Mouse (Mus musculus) midbrain, embryonic 14.5 days (tissue): ENCODE results near the gene Aff2. TPM values are rescaled to one million over a fixed set of nuclear protein-coding genes. Genes with fewer than 3 reads are reported as not detected.
A peak's percentile ranks its signal among the peaks of the same experiment; 100 is the strongest.

Experiments
- ATAC-seq: fragments of 200-750 bp; cut with Nextera tagmentation; 2 replicates; pipeline ENCODE4 v1.8.0; 2017; ENCODE audit warnings: moderate number of reproducible peaks, moderate library complexity; ENCODE audit not compliant: low FRiP score, low TSS enrichment
- DNase-seq: peaks from one replicate; pipeline ENCODE4 v3.0.0-alpha.2; 2015
- H3K27ac ChIP-seq: fragments of 300-500 bp; sonication (generic); replicated peaks from 2 replicates; pipeline ENCODE4 v1.5.1; 2014; ENCODE audit warnings: mild to moderate bottlenecking, low read depth, low read length, moderate library complexity
- H3K27me3 ChIP-seq: fragments of 300-500 bp; sonication (generic); 2 replicates; pipeline ENCODE4 v1.6.1; 2014; ENCODE audit warnings: low read length, control low read depth, mixed read lengths; ENCODE audit not compliant: control insufficient read depth, insufficient read depth
- H3K36me3 ChIP-seq: fragments of 300-500 bp; sonication (generic); 2 replicates; pipeline ENCODE4 v1.6.1; 2014; ENCODE audit warnings: low read length, control low read depth; ENCODE audit not compliant: control insufficient read depth, insufficient read depth
- H3K4me1 ChIP-seq: fragments of 300-500 bp; sonication (generic); 2 replicates; pipeline ENCODE4 v1.6.1; 2014; ENCODE audit warnings: mild to moderate bottlenecking, antibody characterized with exemption, low read length, control low read depth; ENCODE audit not compliant: control insufficient read depth, insufficient read depth
- H3K4me2 ChIP-seq: fragments of 300-500 bp; sonication (generic); 2 replicates; pipeline ENCODE4 v1.6.1; 2014; ENCODE audit warnings: mild to moderate bottlenecking, low read length, moderate library complexity
- H3K4me3 ChIP-seq: fragments of 300-500 bp; sonication (generic); replicated peaks from 2 replicates; pipeline ENCODE4 v1.5.1; 2014; ENCODE audit warnings: low read depth, low read length
- H3K9ac ChIP-seq: fragments of 300-500 bp; sonication (generic); replicated peaks from 2 replicates; pipeline ENCODE4 v1.6.1; 2014; ENCODE audit warnings: mild to moderate bottlenecking, low read length, moderate library complexity
- H3K9me3 ChIP-seq: fragments of 300-500 bp; sonication (generic); 2 replicates; pipeline ENCODE4 v1.6.1; 2016; ENCODE audit warnings: low read length, control low read depth, mixed read lengths; ENCODE audit not compliant: control insufficient read depth
- whole genome bisulfite sequencing: fragments of 180-500 bp; shearing (Covaris S2); extraction: QIAGEN DNeasy Blood & Tissue Kit; methylation state at CpG from one replicate; pipeline ENCODE4 v1.1.7; 2014; 5-methylcytosine and 5-hydroxymethylcytosine counted together
- polyA plus RNA-seq: library from polyadenylated mRNA; unstranded; fragments of >200 nt; fragmentation: Nextera tagmentation; extraction: Ambion mirVana; gene quantifications from 2 replicates; pipeline ENCODE4 v1.2.1, GENCODE M21; 2014

Aff2 gene
- polyA plus RNA-seq, 1 experiment from 2014 or later: 20.7 TPM

DNA sequence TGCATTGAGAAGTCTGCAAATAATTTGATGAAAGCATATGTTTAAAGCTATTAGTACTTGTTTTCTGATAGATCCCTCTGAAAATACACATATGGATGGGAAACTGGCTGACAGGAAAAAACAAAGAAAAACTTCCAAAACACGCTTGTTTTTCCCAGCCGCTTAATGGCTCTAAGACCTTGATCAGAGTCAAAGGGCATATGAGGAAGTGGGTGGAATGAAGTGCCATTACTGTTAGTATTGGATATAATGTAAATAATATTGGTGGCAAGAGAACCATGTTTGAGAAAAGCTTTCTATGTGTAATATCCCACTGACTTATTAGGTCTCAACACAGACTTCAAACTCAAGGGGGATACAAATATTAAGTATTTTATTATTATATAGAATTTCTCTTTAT lies 455.0 kb downstream of the Aff2 start:
- no peak for DNase-seq
- no peak for ATAC-seq
- no peak overlapping the region for H3K9ac ChIP-seq
- H3K27me3 ChIP-seq: no peaks in the 10 kb centered on the region
- H3K9me3 ChIP-seq: no peaks in the 10 kb centered on the region
- WGBS: 93% methylated on average over 2 of the region's 2 CpGs
- H3K4me2 ChIP-seq: no peak overlapping the region
- no peaks in the 10 kb centered on the region for H3K36me3 ChIP-seq
- no peaks in the 10 kb centered on the region for H3K4me1 ChIP-seq
- no peak overlapping the region for H3K27ac ChIP-seq
- H3K4me3 ChIP-seq: no peak overlapping the region

DNA sequence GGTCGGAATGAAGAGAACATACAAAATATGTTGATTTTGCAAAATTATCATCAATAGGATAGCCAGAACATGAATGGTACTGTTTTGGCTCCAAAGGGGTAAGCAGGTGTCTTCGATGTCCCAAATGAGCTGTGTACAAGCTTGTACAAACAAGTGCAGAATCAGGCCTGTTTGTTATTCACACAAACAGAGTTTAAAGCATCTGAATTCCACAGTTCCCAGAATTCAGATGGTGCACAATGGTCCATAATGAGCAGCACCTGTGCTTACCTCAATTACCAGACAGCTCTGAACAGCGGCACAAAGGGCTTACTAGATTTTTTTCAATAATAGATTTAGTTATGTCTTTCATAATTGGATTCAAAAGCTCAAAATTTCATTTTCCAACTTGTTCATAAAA lies 457.6 kb downstream of the Aff2 start:
- Histone ChIP-seq H3K4me2 (no peak overlapping the region), H3K4me1 (no peaks in the 10 kb centered on the region), H3K27ac (no peak overlapping the region), H3K9me3 (no peaks in the 10 kb centered on the region), H3K9ac (no peak overlapping the region), H3K4me3 (no peak overlapping the region), H3K27me3 (no peaks in the 10 kb centered on the region), H3K36me3 (no peaks in the 10 kb centered on the region)
- WGBS: 87% methylated on average over 3 of the region's 3 CpGs
- ATAC-seq: no peak
- no peak for DNase-seq

GRCm38 (mm10) chrX:69818188-69818587 lies 458.1 kb downstream of the Aff2 start:
- no peak overlapping the region for H3K9ac ChIP-seq
- ATAC-seq (no peak), DNase-seq (no peak)
- H3K36me3 ChIP-seq: no peaks in the 10 kb centered on the region
- H3K4me2 ChIP-seq: no peak overlapping the region
- H3K4me3 ChIP-seq: no peak overlapping the region
- 56% methylated on average over 5 of the region's 5 CpGs for WGBS
- H3K9me3 ChIP-seq: no peaks in the 10 kb centered on the region
- H3K27me3 ChIP-seq: no peaks in the 10 kb centered on the region
- no peaks in the 10 kb centered on the region for H3K4me1 ChIP-seq
- H3K27ac ChIP-seq: no peak overlapping the region

DNA sequence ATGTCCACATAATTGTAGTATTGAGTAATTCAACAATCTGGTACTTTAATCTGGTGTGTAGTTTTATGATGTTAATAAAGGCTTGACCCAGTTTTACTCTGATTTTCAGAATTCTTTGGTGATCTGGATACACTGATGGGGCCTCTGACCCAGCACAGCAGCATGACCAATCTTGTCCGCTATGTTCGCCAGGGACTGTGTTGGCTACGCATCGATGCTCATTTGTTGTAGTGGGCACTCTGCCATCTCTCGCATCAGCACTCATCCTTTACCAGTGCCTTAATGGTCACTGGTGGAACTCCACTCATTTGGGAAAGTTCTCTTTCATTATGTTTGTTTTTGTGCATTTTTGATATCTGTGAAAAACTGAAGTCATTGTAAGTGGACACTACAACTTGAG lies 507.5 kb downstream of the Aff2 start:
- Histone ChIP-seq H3K27ac (no peak overlapping the region), H3K9me3 (no peaks in the 10 kb centered on the region), H3K36me3 (no peaks in the 10 kb centered on the region), H3K27me3 (no peaks in the 10 kb centered on the region), H3K9ac (no peak overlapping the region), H3K4me1 (no peaks in the 10 kb centered on the region), H3K4me2 (no peak overlapping the region), H3K4me3 (no peak overlapping the region)
- ATAC-seq: no peak
- no peak for DNase-seq
- 85% methylated on average over 5 of the region's 5 CpGs for WGBS

GRCm38 (mm10) chrX:69891713-69892112 lies 531.6 kb downstream of the Aff2 start:
- no peak overlapping the region for H3K27ac ChIP-seq
- no peak overlapping the region for H3K9ac ChIP-seq
- H3K9me3 ChIP-seq: no peaks in the 10 kb centered on the region
- H3K4me2 ChIP-seq: no peak overlapping the region
- ATAC-seq (no peak), DNase-seq (peak; percentile 19)
- H3K4me1 ChIP-seq: no peaks in the 10 kb centered on the region
- H3K4me3 ChIP-seq: no peak overlapping the region
- WGBS: 71% methylated on average over 3 of the region's 3 CpGs
- no peaks in the 10 kb centered on the region for H3K36me3 ChIP-seq
- no peaks in the 10 kb centered on the region for H3K27me3 ChIP-seq
